Mouse (Mus musculus) myocyte (in vitro differentiated cells): ENCODE results near the gene Pex12.

Experiments used
- MYOD1 ChIP-seq, 3 experiments: IDR thresholded peaks; one replicate each; pipeline ENCODE4 v1.6.1; 2011; ENCODE audit warnings: control low read depth in 2 of 3, low read depth in 2 of 3, mild to moderate bottlenecking in 2 of 3, moderate library complexity in 1 of 3; ENCODE audit not compliant: insufficient read length in 2 of 3, control insufficient read depth in 1 of 3
- POLR2A ChIP-seq: IDR thresholded peaks from one replicate; pipeline ENCODE4 v1.6.1; 2011; ENCODE audit warnings: low read depth, mild to moderate bottlenecking, control low read depth, moderate library complexity; ENCODE audit not compliant: insufficient read length

DNA sequence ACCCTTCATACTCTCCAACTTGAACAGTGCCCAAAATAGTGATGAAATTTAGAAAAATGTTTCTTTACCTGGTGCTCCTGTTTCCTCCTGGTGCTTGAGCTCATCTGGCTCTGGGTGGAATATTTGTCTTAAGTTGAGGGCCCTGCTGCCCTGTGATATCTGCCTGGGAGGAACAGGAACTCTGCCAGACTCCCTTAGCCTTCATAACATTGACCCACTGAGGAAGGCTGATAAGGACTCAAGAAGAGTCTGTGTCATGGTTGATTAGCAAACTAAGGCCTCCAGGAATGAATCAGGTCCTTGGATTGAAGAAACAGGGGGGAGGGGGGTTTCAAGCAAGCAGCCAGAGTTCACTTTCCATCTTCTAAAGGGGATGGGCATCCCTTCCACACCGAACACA is 15.8 kb downstream of the Pex12 start, which contains the start of gene Slfn14:
- TF ChIP-seq POLR2A (no peak), MYOD1 (IDR thresholded peaks at IDR 0.05; ENCODE audit: control insufficient read depth in 1 of 3, insufficient read length in 2 of 3, low read depth in 2 of 3) (no peak)
